In genomic region chr13:73252022-73252421, GRCm38 (mm10) we compare ENCODE assay signal across 20 mouse cellular contexts. TPM values are rescaled to one million over a fixed set of nuclear protein-coding genes. Genes with fewer than 3 reads are reported as not detected.
DNase-seq lines count a peak whose midpoint lies in the region; ATAC-seq and TF ChIP-seq lines count a peak whose summit lies in the region.
"Had no signal": no experiment of that assay in that cellular context is flagged by ENCODE, and none has a peak within 500 bp of the region (broad histone marks: within the 10 kb centered on the region; RNA-seq: fewer than 3 reads in every experiment).

No protein-coding gene starts in this region.

- ATAC-seq in forebrain, postnatal 0 days = no peak
- ATAC-seq in forebrain, embryonic 14.5 days = no peak
- no peak for ATAC-seq in kidney, postnatal 0 days (replicated peaks; ENCODE audit: low FRiP score, low read depth)
- ATAC-seq: forebrain, embryonic 15.5 days; hindbrain, embryonic 16.5 days had no signal

- H3K9ac ChIP-seq in forebrain, postnatal 0 days = no peak overlapping the region
- H3K9ac ChIP-seq in forebrain, embryonic 14.5 days (ENCODE audit: low read length) = no peak overlapping the region
- no peak overlapping the region for H3K9ac ChIP-seq in kidney, postnatal 0 days (ENCODE audit: low read depth, low read length)
- H3K9ac ChIP-seq: forebrain, embryonic 15.5 days; liver, embryonic 15.5 days; neural tube, embryonic 13.5 days had no signal

- H3K4me2 ChIP-seq in forebrain, postnatal 0 days (ENCODE audit: low read depth) = no peak overlapping the region
- H3K4me2 ChIP-seq in forebrain, embryonic 14.5 days (ENCODE audit: low read length) = no peak overlapping the region
- no peak overlapping the region for H3K4me2 ChIP-seq in kidney, postnatal 0 days (ENCODE audit: low read length)
- H3K4me2 ChIP-seq: forebrain, embryonic 15.5 days; liver, embryonic 15.5 days; neural tube, embryonic 13.5 days had no signal

- TF ChIP-seq CTCF in forebrain, postnatal 0 days (IDR thresholded peaks at IDR 0.05; ENCODE audit: low read depth) = peak; percentile 27; the same call in 1 of the 2 replicates
- peak; percentile 55 for TF ChIP-seq CTCF in kidney, postnatal 0 days (IDR thresholded peaks at IDR 0.05; ENCODE audit: low read depth)
- TF ChIP-seq CTCF in brain, embryonic 14.5 days (IDR thresholded peaks at IDR 0.05; ENCODE audit: borderline replicate concordance, extremely low read depth, insufficient read depth, insufficient read length) = peak; percentile 2; the same call in 1 of the 2 replicates

- no peak for TF ChIP-seq POLR2A in brain, embryonic 14.5 days (IDR thresholded peaks at IDR 0.05; ENCODE audit: borderline replicate concordance, extremely low read depth, insufficient read depth, insufficient read length, poor library complexity, severe bottlenecking)

- H3K36me3 ChIP-seq in forebrain, postnatal 0 days (ENCODE audit: insufficient read depth) = no peaks in the 10 kb centered on the region
- H3K36me3 ChIP-seq in forebrain, embryonic 14.5 days (ENCODE audit: control insufficient read depth, insufficient read depth, low read length) = no peaks in the 10 kb centered on the region
- no peaks in the 10 kb centered on the region for H3K36me3 ChIP-seq in kidney, postnatal 0 days (ENCODE audit: insufficient read depth, low read length)
- H3K36me3 ChIP-seq: forebrain, embryonic 15.5 days; liver, embryonic 15.5 days; midbrain, embryonic 10.5 days; neural tube, embryonic 13.5 days had no signal

- WGBS in forebrain, postnatal 0 days = 64% methylated on average over 5 of the region's 5 CpGs
- 58% methylated on average over 5 of the region's 5 CpGs for WGBS in forebrain, embryonic 14.5 days
- WGBS in kidney, postnatal 0 days = 58% methylated on average over 5 of the region's 5 CpGs

- H3K27ac ChIP-seq in forebrain, postnatal 0 days (ENCODE audit: low read depth, low read length) = no peak overlapping the region
- no peak overlapping the region for H3K27ac ChIP-seq in forebrain, embryonic 14.5 days (ENCODE audit: low read depth, low read length)
- no peak overlapping the region for H3K27ac ChIP-seq in kidney, postnatal 0 days
- H3K27ac ChIP-seq: forebrain, embryonic 15.5 days; liver, embryonic 15.5 days; midbrain, embryonic 10.5 days; neural tube, embryonic 13.5 days had no signal

- no peaks in the 10 kb centered on the region for H3K9me3 ChIP-seq in forebrain, postnatal 0 days (ENCODE audit: low read length)
- H3K9me3 ChIP-seq in forebrain, embryonic 14.5 days (replicated peaks; ENCODE audit: control insufficient read depth, low read length) = no peaks in the 10 kb centered on the region
- H3K9me3 ChIP-seq in kidney, postnatal 0 days (replicated peaks; ENCODE audit: low read length) = no peaks in the 10 kb centered on the region
- H3K9me3 ChIP-seq: forebrain, embryonic 15.5 days; liver, embryonic 15.5 days; midbrain, embryonic 10.5 days; neural tube, embryonic 13.5 days had no signal

- H3K4me3 ChIP-seq in forebrain, postnatal 0 days (ENCODE audit: low read depth, low read length) = no peak overlapping the region
- no peak overlapping the region for H3K4me3 ChIP-seq in forebrain, embryonic 14.5 days (ENCODE audit: low read depth, low read length)
- H3K4me3 ChIP-seq in kidney, postnatal 0 days (replicated peaks; ENCODE audit: low read depth, low read length) = no peak overlapping the region
- H3K4me3 ChIP-seq: forebrain, embryonic 15.5 days; liver, embryonic 15.5 days; midbrain, embryonic 10.5 days; neural tube, embryonic 13.5 days had no signal

- DNase-seq in forebrain, postnatal 0 days = no peak
- no peak for DNase-seq in forebrain, embryonic 14.5 days (ENCODE audit: low spot score)
- DNase-seq in kidney, postnatal 0 days (ENCODE audit: low spot score) = no peak
- DNase-seq in kidney, adult 11 months = no peak
- DNase-seq in A20 (ENCODE audit: low read depth, low spot score) = peak; percentile 60
- DNase-seq in brain, embryonic 14.5 days (ENCODE audit: low read depth) = no peak
- no peak for DNase-seq in testis, postnatal 14 days (ENCODE audit: low spot score)
- DNase-seq in embryo, embryonic 9.5 days (ENCODE audit: extremely low spot score) = no peak
- DNase-seq: cerebellum, postnatal 10 days; heart, adult 18-20 months; left cerebral cortex, postnatal 4 days; lung, postnatal 4 days; thymus, postnatal 25 days had no signal

- H3K27me3 ChIP-seq in forebrain, postnatal 0 days (ENCODE audit: insufficient read depth, low read length) = peaks cover 7% of the 10 kb centered on the region
- H3K27me3 ChIP-seq in forebrain, embryonic 14.5 days (replicated peaks; ENCODE audit: control insufficient read depth, insufficient read depth, low read length) = 0 out of 2 replicates have a peak, but pooled peaks cover 10% of the 10 kb centered on the region
- H3K27me3 ChIP-seq in kidney, postnatal 0 days (ENCODE audit: insufficient read depth, low read length) = peaks cover 6% of the 10 kb centered on the region

- H3K4me1 ChIP-seq in forebrain, postnatal 0 days (ENCODE audit: insufficient read depth) = no peaks in the 10 kb centered on the region
- H3K4me1 ChIP-seq in forebrain, embryonic 14.5 days (ENCODE audit: control insufficient read depth, insufficient read depth, low read length) = no peaks in the 10 kb centered on the region
- H3K4me1 ChIP-seq in kidney, postnatal 0 days (replicated peaks; ENCODE audit: insufficient read depth, low read length) = no peaks in the 10 kb centered on the region
- H3K4me1 ChIP-seq: forebrain, embryonic 15.5 days; liver, embryonic 15.5 days; midbrain, embryonic 10.5 days; neural tube, embryonic 13.5 days had no signal

RNA-seq across cellular contexts. Expression of gene Irx4, which starts 8.3 kb away (rescaled TPM):
- not detected in 2 replicates for total RNA-seq in forebrain, postnatal 0 days (2014; rRNA removed)
- polyA plus RNA-seq in forebrain, postnatal 0 days (2015; fragmentation: Nextera tagmentation; extraction: Ambion mirVana) = not detected in 2 replicates
- 0.06 TPM in 1 of 2 replicates, not detected in the other for polyA plus RNA-seq in forebrain, embryonic 14.5 days (2014; fragmentation: Nextera tagmentation; extraction: Ambion mirVana)
- 0.18 and 0.20 TPM in 2 replicates for polyA plus RNA-seq in kidney, postnatal 0 days (2015; fragmentation: Nextera tagmentation; extraction: Ambion mirVana)
- polyA plus RNA-seq in brain, embryonic 14.5 days (2012; rRNA removed) = 0.90 and 4.7 TPM in 2 replicates
- total RNA-seq: gastrocnemius, adult 18-20 months; left cerebral cortex, adult 18-20 months; left cerebral cortex, postnatal 4 days had no signal
- polyA plus RNA-seq: liver, embryonic 15.5 days had no signal

Comparison
In these comparisons a context has a peak if more than half of its experiments do, and no peak if none do; other contexts are left out.
1. CTCF ChIP-seq: peak in every context shown above with its lines; median percentile 55 in kidney, postnatal 0 days; 27 in forebrain, postnatal 0 days; 2 in brain, embryonic 14.5 days.